Mouse (Mus musculus): ENCODE data around the gene Fam198b.

The Fam198b gene

DNA sequence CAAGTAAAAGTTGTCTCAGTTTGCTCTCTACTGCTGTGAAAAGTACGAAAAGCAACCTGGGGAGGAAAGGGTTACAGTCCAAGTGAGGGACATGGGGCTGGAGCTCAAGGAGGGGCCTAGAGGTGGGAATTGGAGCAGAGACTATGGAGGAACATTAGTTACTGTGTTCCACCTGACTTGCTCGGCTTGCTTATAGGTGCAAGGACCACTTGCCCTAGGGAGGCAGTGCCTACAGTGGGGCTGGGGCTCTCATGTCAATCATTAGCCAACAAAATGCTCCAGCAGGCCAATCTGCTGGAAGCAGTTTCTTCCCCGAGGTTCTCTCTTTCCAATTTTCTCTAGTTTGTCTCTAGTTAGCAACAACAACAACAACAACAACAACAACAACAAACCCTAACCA, 6.0 kb upstream of the Fam198b start:
- ChIA-PET CTCF (no interaction called here), POLR2A (no interaction called here)

DNA sequence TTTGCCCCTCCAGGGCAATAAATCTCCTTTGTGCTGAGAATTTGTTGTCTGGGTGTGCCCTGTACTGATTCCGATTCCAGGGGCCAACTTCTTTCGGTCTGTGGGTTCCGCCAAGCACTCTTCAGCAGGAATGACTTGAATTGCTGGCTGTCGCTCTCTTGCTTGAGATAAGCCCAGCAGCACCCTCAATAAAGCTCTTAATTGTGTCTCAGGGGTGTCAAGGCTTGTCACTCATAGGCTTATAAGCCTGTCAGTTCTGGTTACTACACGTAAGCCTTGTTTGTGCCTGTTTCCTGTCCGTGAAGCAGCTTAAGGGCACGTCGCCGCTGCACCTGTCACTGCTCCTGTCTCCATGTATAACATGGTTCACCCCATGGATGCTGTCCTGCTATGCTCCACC, 5.1 kb upstream of the Fam198b start:
- ChIA-PET CTCF (no interaction called here), POLR2A (interaction anchor here in 1 of 4 experiments (1.3 kb wide), 1 partner anchor 37 kb away, joined by 5 read pairs; no protein-coding TSS in a partner anchor)

DNA sequence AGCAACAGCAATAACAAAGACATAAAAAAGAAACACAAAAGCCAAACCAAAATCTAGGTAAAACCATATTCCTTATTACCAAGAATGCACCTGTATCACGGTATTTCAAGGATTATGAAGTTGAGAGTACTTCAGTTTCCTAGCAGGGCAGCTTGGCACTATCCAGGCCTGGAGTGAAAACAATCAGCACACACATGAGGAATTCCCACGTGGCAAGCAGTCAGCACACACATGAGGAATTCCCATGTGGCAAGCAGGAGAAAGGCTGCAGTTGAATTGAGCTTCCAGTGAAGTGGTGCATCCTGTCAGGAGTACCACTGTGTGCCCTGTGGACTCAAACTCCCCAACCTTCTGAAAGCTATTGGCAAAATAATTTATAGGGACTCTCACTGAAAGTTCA, 2.7 kb upstream of the Fam198b start:
- CTCF ChIA-PET: no interaction called here
- POLR2A ChIA-PET: no interaction called here

DNA sequence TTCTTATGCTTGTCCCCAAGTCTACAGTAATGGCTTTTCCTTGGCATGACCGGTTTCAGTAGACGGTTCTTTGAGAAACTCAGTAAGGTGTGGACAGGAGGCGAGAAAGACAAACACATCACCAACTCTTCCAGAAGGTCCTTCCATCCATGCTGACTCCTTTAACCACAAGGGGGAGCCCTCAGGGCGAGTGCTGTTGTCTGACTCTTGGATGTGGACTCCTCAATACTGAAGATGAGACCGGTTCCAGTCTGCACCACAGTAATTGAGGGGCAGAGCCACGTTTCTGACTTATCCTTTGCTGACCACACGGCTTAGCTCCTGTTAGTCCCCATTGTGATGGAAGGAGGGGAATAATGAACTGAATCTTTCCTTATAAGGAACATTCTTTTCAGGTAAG, 1.2 kb upstream of the Fam198b start:
- ChIA-PET CTCF (interaction anchor here in 3 of 4 experiments (0.6 to 1.4 kb wide), 5 partner anchors 28 to 973 kb away, joined by 3 to 7 read pairs (median 3); no protein-coding TSS in a partner anchor), POLR2A (interaction anchor here in 2 of 4 experiments (1.4 to 1.6 kb wide), 2 partner anchors 41 to 64 kb away, joined by 3 to 6 read pairs; no protein-coding TSS in a partner anchor)

DNA sequence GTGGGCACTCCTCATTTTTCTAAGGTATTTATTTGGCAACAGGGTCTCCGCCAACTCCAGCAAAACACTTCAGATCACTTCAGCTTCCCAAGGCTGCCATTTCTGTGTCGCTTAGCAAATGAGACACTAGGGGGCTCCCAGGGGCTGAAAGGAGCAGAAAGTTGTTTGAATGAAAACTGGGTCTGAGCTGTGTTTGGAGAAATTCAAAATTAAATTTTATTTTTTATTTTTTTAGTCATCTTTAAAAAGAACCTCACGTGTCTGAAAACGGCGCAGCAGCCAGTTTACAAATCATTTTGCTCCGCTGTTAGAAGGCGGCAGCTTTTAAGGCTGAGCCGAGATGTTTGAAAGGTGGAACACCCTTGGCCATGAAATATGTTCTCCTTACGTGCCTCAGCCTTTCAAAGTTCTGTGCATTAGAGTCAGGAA, 442 bp downstream of the Fam198b start:
- POLR2A ChIA-PET: interaction anchor here in 2 of 4 experiments (0.7 to 1.1 kb wide), 3 partner anchors 42 to 91 kb away, joined by 3 read pairs; no protein-coding TSS in a partner anchor
- CTCF ChIA-PET: interaction anchor here (0.6 to 2.1 kb wide), 16 partner anchors 11 to 776 kb away, joined by 3 to 8 read pairs (median 4); no protein-coding TSS in a partner anchor

DNA sequence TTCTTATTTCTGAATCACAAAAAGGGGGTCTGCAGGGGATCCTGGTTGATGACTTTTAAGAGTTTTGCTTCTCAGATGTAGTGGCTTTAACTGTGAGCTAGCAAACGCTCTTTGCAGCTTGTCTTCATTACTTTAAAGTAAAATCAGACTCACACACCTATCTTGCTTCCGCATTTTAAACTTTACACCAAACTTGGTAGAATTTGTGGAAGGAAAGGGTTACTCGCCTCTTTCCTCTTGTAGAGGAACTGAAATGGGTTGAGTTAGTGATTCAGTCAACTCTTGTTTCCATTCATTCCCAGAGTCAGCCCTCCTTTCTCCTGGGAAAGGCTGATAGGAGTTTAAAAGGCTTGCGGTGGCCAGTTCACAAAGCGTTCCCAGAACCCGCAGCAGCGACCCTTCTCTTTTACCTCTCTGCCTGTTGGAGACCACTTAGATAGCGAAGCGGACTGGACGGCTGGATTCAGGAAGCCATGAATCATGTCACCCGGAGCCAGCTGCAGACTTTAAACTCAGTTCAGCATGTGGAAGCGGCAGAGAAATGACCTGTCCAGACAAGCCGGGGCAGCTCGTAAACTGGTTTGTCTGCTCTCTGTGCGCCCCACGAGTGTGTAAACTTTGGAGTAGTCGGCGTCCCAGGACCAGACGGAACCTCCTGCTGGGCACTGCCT, 1.5 kb downstream of the Fam198b start:
- POLR2A ChIA-PET: interaction anchor here in 2 of 4 experiments (0.6 to 0.9 kb wide), 2 partner anchors 50 to 136 kb away, joined by 3 to 5 read pairs; no protein-coding TSS in a partner anchor
- CTCF ChIA-PET: interaction anchor here in 2 of 4 experiments (0.6 to 2.1 kb wide), 3 partner anchors 9 to 174 kb away, joined by 3 to 8 read pairs (median 3); no protein-coding TSS in a partner anchor

DNA sequence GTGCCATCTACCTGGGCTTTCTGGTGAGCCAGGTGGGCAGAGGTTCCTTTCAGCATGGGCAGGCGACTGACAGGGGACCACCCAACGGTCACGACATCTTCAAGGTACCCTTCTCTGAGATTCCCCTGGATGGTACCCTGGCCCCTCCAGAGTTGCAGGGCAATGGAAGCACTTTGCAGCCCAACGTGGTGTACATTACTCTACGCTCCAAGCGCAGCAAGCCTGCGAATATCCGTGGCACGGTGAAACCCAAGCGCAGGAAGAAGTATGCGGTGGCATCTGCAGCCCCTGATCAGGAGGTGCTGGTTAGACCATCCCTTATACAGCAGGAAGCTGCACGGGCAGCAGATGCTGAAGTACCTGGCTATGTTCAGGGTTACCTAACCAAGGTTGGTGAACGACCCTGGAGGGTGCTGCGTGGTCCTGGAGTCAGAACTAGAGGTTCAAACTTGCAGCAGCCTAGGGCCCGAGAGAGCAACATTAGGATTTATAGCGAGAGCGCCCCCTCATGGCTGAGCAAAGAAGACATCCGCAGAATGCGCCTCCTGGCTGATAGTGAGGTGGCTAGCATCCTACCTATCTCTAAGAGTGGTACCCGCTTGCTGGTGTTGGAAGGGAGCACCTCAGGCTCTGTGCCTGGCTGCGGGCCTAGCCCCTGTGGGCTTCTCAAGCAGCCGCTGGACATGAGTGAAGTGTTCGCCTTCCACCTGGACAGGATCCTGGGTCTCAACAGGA, 2.2 kb downstream of the Fam198b start:
- ChIA-PET CTCF (interaction anchor here in 1 of 4 experiments (0.6 kb wide), 1 partner anchor 9 kb away, joined by 3 read pairs; no protein-coding TSS in a partner anchor), POLR2A (interaction anchor here in 1 of 4 experiments (1.4 kb wide), 1 partner anchor 44 kb away, joined by 3 read pairs; no protein-coding TSS in a partner anchor)

DNA sequence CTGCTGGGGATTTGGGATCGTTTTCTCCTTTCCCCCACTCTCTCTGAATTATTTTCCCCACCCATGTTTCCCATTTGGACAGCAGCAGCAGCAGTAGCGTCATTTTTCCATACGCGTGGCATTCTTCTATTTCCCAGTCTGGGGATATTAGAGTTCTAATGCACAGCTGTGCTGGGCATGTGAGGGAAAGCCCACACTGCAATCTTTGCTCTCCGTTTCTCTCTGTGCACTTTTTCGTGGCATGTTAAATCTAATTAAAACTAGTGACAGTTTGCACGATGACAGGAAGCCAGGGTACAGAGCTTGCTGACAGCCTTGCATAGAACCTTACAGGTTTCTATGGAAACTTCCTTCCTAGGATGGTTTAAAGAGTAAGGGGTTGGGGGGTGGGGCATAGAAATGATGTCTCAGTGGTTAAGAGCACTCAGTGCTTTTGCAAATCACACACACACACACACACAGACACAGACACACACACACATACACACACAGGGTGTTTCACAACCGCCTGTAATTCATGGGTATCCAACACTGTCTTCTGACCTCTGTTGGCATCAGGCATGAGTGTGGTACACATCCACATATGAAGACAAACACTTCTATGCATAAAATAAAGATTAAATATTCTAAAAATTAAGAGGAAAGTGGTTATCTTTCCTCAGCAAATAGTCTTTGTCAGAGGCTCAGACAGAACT, 3.0 kb downstream of the Fam198b start:
- CTCF ChIA-PET: interaction anchor here in 1 of 4 experiments (0.8 kb wide), 1 partner anchor 11 kb away, joined by 3 read pairs; no protein-coding TSS in a partner anchor

DNA sequence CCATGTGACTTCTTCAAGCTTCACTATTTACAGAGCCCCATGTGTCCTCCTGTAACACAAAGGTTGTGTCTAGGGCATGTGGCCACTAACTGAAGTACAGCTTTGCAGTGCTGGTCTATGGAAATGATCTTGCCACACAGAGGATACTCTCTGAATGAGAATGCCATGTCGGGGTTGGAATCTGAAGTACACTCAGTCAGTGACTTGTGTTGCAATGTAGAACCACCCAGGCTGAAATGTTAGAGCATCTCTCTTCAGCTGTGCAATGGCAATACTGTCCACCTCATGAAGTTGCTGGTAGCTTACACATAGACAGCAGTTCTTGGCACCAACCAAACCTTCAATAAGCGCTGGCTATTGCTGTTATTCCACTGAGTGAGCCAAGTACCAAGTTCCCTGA, 3.6 kb downstream of the Fam198b start:
- CTCF ChIA-PET: no interaction called here
- POLR2A ChIA-PET: no interaction called here

More for the DNA sequence above, 3.0 kb downstream of the Fam198b start:
- POLR2A ChIA-PET: interaction anchor here in 1 of 4 experiments (1.4 kb wide), 1 partner anchor 45 kb away, joined by 3 read pairs; no protein-coding TSS in a partner anchor

DNA sequence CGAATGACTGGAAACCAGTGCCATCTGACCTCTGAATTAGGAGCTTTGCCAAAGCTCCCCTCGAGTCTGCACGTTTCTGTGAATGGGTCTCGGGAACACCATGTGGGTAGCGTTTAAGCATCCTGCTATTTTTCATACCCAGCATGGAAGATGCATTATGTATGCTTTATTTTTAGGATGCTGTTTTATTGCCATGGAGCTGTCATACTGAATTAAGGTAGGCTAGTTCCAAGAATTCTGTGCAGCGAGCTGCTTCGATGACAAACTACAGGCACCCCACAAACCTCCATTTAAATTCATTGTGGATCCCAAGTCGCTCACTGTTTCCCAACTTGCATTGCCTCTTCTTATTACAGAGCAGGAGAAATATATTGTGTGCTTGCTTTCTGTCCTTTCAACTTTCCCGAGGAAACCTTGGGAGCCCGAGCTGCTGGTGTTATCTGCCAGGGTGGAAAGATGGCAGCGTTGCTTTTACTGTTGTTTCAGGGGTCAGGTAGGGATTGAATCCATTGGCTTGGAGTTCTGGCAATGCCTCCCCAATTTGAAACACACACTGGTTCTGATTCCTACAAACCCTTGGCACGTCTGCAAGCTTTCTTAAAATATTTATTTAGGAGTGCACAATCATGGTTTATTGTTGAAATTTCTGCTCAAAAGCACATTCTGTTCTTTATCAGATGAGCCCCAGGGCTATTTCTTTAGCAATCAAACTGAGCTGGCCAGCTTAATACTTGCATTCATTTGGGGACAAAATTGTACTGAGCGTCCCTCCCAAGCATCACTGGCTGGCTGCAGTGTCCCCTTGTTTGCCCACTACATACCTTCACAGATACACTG, 13.4 kb downstream of the Fam198b start:
- ChIA-PET POLR2A (no interaction called here), CTCF (interaction anchor here in 2 of 4 experiments (0.7 to 1.5 kb wide), 2 partner anchors 10 to 84 kb away, joined by 3 read pairs; no protein-coding TSS in a partner anchor)

DNA sequence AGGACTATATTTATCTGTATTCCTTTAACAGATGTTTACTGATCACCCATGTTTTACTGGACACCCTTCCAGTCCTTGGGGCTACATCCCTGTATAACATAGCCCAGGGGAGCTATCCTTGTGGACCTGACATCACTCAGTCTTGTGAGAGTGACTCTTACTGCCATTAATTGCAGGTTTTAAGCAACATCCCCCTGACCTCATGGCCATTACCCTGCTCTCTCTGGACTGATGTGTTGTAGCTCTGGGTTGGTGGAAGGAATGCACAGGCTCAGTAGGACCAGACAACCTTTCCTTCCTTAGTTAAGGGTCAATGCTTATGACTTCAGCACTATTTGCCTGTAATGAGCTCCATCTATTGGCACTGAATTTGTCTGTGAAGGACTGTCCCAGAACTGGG, 14.2 kb downstream of the Fam198b start:
- ChIA-PET CTCF (interaction anchor here in 2 of 4 experiments (0.7 to 1.5 kb wide), 2 partner anchors 11 to 85 kb away, joined by 3 read pairs; no protein-coding TSS in a partner anchor), POLR2A (no interaction called here)

DNA sequence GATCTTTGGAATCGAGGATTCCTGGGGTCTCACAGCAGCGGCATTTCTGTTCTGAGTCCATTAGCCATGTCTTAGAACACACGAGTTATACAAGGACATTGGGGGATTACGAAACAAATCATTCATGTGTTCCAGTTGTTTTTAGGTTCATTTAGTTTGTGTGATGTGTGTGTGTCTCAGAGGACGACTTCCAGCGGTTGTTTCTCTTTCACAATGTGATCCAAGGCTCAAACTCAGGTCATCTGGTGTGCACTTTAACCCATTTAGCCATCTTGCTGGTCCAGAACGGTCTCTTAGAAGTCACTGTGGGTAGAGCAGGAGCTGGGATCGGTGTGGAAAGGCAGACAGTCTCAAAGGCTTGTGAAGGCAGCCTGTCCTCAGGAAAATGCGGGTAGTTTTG, 15.6 kb downstream of the Fam198b start:
- POLR2A ChIA-PET: interaction anchor here in 1 of 4 experiments (0.6 kb wide), 1 partner anchor 284 kb away, joined by 4 read pairs; no protein-coding TSS in a partner anchor
- CTCF ChIA-PET: no interaction called here

DNA sequence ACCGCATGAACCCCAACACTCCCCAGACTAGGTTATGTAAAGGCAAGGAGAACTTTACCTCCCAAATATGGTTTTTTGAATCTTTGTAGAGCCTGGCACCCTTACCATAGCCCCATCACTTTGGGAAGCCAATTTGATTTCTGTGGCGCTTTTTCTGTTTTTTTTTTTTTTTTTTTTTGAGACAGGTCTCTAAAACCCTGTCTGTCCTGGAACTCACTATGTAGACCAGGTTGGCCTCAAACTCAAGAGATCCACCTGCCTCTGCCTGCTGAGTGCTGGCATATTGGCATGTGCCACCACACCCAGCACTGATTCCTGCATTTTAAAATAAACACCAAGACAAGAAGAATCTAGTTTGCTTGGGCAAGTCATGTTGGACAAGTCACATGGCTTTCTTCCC, 16.2 kb downstream of the Fam198b start:
- POLR2A ChIA-PET: interaction anchor here in 1 of 4 experiments (0.6 kb wide), 1 partner anchor 285 kb away, joined by 4 read pairs; no protein-coding TSS in a partner anchor
- CTCF ChIA-PET: no interaction called here

DNA sequence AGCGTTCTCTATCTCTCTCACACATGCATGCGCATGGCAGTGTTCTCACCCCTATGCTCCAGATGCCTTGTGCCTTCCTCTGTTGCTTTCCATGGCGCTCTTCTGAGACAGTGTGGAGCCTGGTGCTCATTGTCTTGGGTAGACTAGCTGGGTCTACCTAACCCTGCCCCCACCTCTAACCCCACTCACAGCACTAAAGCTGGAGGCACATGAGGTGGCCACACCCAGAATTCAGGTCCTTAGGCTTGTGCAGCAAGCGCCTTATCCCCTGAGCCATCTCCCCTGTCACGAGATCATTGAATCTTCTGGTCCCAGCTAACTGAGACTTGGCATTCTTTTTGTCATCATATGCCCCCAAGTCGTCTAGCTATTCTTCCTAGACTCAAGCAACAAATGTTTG, 17.0 kb downstream of the Fam198b start:
- ChIA-PET POLR2A (no interaction called here), CTCF (no interaction called here)

DNA sequence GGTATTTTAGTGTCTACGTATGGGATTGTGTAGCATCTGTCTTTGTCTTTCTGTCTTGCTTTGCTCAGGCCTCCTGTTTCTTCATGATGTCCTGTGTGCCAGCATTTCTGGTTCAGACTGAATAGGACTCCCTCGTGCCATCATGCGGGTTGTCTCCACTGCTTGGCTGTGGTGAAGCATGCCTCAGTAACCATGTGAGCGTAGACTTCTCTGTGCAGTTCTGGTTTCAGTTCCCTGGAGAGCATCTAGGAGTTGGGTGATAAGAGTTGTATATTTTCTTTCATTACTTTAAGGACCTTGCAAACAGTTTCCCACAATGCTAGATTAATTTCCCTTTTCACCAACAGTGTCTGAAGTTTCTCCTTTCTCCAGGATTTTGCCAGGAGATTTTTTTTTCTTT, 17.4 kb downstream of the Fam198b start:
- CTCF ChIA-PET: no interaction called here
- POLR2A ChIA-PET: no interaction called here

DNA sequence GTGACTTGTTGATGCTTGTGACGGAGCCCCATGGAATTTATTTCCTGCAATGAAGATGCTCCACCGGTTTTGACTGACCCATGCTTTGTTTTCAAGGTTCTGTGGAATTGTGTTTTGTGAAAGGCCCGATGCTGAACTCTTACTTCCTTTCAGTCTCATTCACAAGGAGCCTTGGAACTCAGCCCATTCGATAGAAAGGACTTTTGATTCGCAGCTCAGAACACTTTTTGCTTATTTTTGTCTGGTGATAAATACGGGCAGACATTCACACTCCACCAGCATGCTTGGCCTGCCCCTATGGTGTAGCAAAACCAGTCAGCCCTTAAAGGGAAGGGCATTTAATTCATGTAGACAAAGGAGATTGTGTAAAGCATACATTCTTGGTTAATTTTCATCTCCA, 19.5 kb downstream of the Fam198b start:
- POLR2A ChIA-PET: no interaction called here

DNA sequence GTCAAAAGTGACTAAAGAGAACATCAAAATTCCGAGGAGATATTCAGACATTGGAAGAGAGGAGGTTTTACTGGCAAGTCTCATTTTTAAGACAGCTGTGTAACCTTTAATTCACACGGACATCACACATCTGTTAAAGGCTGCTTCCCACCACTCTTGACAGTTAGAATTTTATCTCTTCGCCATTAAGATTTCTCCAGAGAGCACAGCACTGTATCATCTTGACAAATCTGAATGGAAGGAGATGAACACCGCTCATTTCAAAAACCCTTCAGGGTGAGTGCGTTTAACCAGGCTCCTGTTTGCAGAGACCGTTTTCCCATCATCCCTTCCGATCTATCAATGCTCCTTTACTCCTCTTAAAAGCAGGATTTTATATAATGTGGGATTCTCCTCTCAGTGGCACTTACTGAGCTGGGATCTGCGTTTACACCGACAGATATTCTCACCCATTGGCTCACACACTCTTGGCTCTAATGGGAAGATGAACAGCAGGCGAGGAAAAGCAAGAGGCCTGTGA, 20.0 kb downstream of the Fam198b start:
- CTCF ChIA-PET: no interaction called here
- POLR2A ChIA-PET: interaction anchor here in 1 of 4 experiments (1.3 kb wide), 1 partner anchor 62 kb away, joined by 4 read pairs; no protein-coding TSS in a partner anchor

More for the DNA sequence above, 19.5 kb downstream of the Fam198b start:
- CTCF ChIA-PET: no interaction called here

DNA sequence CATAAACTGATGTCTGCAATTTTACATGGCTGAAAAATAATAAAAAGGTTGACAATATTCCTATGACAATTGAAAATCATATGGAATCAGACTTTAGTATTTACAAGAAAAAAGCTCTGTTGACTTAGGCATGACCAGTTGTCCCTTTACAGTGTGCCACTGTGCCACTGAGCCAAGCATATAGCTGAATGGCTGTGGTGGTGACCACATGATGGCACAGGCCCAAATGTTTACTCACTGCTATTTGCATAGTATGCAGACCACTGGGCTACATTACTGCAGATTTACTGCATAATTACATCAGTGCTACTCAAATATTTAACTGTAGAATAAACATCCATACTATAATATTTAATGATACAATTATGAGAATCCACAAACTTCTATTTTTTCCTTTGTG, 21.1 kb downstream of the Fam198b start:
- POLR2A ChIA-PET: interaction anchor here in 1 of 4 experiments (1.3 kb wide), 1 partner anchor 61 kb away, joined by 4 read pairs; no protein-coding TSS in a partner anchor
- CTCF ChIA-PET: no interaction called here

All from embryonic stem cell, embryonic (primary cell).